Mouse (Mus musculus) E14TG2a.4 (cell line): ENCODE data around the gene Maml3.

Experiments used
- H3K27me3 ChIP-seq: 2 replicates; pipeline ENCODE4 v1.6.1; 2014; ENCODE audit warnings: low read length, control low read depth; ENCODE audit not compliant: insufficient read depth
- H3K36me3 ChIP-seq: 2 replicates; pipeline ENCODE4 v1.6.1; 2014; ENCODE audit warnings: low read length, control low read depth; ENCODE audit not compliant: insufficient read depth
- H3K4me1 ChIP-seq: replicated peaks from 2 replicates; pipeline ENCODE4 v1.6.1; 2014; ENCODE audit warnings: low read depth, low read length, control low read depth
- H3K4me3 ChIP-seq: replicated peaks from 2 replicates; pipeline ENCODE4 v1.5.1; 2014; ENCODE audit warnings: mild to moderate bottlenecking, low read length
- H3K9me3 ChIP-seq: 2 replicates; pipeline ENCODE4 v1.6.1; 2014; ENCODE audit warnings: low read length, control low read depth
- CTCF ChIP-seq: conservative IDR thresholded peaks from 2 replicates; pipeline ENCODE4 v1.5.1; 2014; ENCODE audit warnings: low read length
- NANOG ChIP-seq: IDR thresholded peaks from 2 replicates; pipeline ENCODE4 v1.6.1; 2014; ENCODE audit warnings: borderline replicate concordance, low read length, mixed read lengths
- POU5F1 ChIP-seq: IDR thresholded peaks from 2 replicates; pipeline ENCODE4 v1.6.1; 2014; ENCODE audit warnings: low read length, borderline replicate concordance

Maml3 gene

DNA sequence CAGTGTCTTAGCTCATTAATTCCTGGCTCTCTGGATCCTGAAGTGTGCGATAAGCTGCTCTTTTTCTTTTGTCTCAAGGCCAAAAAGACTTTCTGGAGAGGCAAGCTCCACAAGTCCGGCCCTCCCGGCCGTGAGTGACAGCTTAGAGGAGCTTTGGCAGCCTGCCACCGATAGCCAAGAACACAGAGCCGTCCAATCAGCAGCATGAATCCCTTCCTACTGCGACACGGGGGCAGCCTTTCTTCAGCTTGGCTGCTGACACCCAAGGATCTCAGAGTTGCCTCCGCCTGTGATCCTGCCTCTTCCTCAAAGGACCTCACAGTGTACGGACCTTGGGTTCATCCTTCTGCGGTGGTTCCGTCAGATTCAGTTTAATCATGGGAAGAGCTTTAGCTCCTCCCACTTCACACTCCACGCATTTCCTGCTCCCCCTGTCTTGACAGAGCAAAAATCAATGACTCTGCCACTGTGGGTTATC is 57.9 kb downstream of the Maml3 start:
- H3K36me3 ChIP-seq = no peaks in the 10 kb centered on the region
- H3K4me3 ChIP-seq = peak overlapping the region; percentile 39; the same call in 1 of the 2 replicates
- no peak for TF ChIP-seq NANOG
- no peak for TF ChIP-seq POU5F1
- no peak for TF ChIP-seq CTCF
- H3K27me3 ChIP-seq = peaks cover 58% of the 10 kb centered on the region
- H3K4me1 ChIP-seq = peaks cover 39% of the 10 kb centered on the region
- H3K9me3 ChIP-seq = peaks cover 4% of the 10 kb centered on the region; the same call in 1 of the 2 replicates

DNA sequence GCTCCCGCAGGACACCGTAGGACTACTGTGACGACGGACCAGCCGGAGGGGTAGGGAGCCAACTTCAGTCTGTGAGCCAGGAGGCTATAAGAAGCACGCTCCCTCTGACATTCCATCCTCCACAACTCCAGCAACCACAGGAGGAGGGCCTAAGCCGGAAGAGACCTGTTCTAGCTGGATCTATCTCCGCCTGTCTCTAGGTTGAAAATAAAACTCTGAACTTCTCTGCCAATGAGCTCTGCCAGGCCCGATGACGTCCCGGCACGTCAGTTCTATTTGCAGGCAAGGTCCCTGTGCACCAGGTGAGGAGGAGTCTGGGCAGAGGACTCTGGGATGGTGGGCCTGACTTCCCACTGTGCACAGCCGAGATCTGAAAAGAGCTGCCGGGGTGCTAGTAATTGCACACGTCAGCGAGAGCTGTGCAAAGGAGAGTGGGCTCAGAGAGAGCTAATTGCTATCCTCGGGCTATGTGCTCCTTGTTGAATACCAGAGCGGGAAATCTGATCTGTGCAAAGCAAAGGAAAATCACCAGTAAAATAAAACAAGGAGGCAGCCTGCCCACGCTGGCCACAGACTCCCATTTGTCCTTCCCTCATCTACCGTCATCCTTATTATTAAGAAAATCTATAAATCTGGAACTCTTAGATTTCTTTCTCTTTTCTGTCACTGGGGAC is 58.7 kb downstream of the Maml3 start:
- peaks cover 4% of the 10 kb centered on the region; the same call in 1 of the 2 replicates for H3K9me3 ChIP-seq
- peak overlapping the region; percentile 39 for H3K4me3 ChIP-seq
- H3K36me3 ChIP-seq = no peaks in the 10 kb centered on the region
- H3K4me1 ChIP-seq = peaks cover 39% of the 10 kb centered on the region
- TF ChIP-seq CTCF (no peak), POU5F1 (no peak), NANOG (no peak)
- H3K27me3 ChIP-seq = peaks cover 58% of the 10 kb centered on the region

DNA sequence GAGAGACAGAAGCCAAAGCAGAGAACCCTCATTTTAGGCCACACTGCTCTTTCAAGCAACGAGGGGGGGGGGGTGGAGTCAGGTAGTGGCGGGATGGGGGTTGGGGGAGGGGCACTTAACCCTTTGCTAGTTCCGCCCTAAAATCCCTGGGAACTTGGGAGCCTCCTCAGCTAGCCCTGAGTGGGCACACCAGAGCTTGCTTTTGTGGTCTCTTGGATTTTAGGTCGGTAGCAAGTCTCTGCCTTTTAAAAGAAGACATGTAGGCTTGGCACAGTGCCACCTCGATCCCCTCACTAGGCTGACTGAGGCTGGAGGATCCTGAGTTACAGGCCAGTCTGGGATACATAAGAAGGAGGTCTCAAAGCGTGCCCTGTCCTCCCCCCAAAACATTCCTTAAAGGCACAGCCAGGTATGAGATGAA is 59.6 kb downstream of the Maml3 start:
- no peaks in the 10 kb centered on the region for H3K36me3 ChIP-seq
- peaks cover 39% of the 10 kb centered on the region for H3K4me1 ChIP-seq
- peaks cover under 1% of the 10 kb centered on the region; the same call in 1 of the 2 replicates for H3K9me3 ChIP-seq
- H3K4me3 ChIP-seq = no peak overlapping the region; the same call in 1 of the 2 replicates
- H3K27me3 ChIP-seq = peaks cover 63% of the 10 kb centered on the region
- TF ChIP-seq POU5F1 = no peak
- no peak for TF ChIP-seq NANOG
- TF ChIP-seq CTCF = no peak

DNA sequence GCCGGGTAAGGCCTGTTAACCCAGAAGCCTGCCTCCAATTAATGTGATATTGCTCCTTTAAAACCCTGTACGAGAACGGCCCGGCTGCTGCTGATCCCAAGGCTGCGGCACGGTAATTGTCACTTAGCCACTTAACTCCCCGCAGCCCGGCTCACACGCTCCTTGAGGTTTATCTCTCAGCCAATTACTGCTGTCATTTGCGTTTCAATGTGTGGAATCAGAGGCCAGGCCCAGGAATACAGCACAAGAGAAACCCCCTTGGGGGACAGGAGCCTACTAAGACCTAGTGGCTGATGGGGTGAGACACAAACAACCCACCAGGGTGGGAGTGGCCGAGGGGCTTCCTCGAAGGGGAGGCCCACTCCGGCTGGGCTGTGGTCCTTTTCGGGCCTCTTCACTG is 60.2 kb downstream of the Maml3 start:
- no peaks in the 10 kb centered on the region for H3K36me3 ChIP-seq

DNA sequence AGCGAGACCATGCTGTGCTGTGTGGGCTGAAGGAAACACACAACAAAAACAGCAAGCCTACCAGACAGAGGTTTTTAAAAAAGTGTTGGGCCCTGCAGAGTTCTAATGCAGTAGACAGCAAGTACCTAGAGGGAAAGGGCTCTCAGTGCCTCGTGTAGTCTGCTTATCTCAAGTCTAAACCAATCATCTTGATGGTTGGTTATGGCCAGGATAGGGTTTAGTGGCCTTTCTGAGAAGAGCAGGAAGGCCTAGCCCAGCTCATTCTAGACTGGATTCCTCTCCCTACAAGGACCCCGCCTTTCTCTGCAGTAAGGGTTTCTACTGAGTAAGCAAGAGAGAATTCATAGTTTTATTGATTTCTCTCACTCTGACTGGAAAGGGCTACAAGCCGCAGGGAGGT is 61.0 kb downstream of the Maml3 start:
- TF ChIP-seq NANOG (no peak), POU5F1 (no peak), CTCF (no peak)

More for the DNA sequence above, 60.2 kb downstream of the Maml3 start:
- H3K4me3 ChIP-seq = peak overlapping the region; percentile 41
- H3K4me1 ChIP-seq = peaks cover 39% of the 10 kb centered on the region
- peaks cover 66% of the 10 kb centered on the region for H3K27me3 ChIP-seq
- TF ChIP-seq CTCF (no peak), NANOG (no peak), POU5F1 (no peak)
- no peaks in the 10 kb centered on the region for H3K9me3 ChIP-seq

DNA sequence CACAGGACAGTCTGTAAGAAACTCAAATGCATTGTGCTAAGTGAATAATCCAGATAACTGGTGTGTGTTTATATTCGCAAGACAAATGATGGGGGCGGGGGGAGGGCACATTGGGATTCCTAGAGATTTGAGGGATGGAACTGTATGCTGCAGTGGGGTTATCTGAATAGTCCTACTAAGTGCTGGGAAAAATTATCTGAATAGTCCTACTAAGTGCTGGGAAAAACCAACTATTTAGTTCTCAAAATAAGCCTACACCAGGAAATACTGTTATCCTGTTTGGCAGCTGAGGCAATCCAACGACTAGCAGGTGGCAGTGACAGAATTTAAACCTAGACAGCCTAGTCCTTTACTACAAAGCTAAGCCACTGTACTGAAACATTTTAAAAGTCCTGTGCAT is 62.2 kb downstream of the Maml3 start:
- H3K9me3 ChIP-seq = no peaks in the 10 kb centered on the region
- no peaks in the 10 kb centered on the region for H3K36me3 ChIP-seq
- no peak overlapping the region for H3K4me3 ChIP-seq
- TF ChIP-seq POU5F1 (no peak), CTCF (no peak), NANOG (no peak)
- H3K4me1 ChIP-seq = peaks cover 39% of the 10 kb centered on the region
- peaks cover 57% of the 10 kb centered on the region for H3K27me3 ChIP-seq

More for the DNA sequence above, 61.0 kb downstream of the Maml3 start:
- Histone ChIP-seq H3K4me1 (peaks cover 39% of the 10 kb centered on the region), H3K9me3 (no peaks in the 10 kb centered on the region), H3K36me3 (no peaks in the 10 kb centered on the region), H3K4me3 (no peak overlapping the region), H3K27me3 (peaks cover 61% of the 10 kb centered on the region)

DNA sequence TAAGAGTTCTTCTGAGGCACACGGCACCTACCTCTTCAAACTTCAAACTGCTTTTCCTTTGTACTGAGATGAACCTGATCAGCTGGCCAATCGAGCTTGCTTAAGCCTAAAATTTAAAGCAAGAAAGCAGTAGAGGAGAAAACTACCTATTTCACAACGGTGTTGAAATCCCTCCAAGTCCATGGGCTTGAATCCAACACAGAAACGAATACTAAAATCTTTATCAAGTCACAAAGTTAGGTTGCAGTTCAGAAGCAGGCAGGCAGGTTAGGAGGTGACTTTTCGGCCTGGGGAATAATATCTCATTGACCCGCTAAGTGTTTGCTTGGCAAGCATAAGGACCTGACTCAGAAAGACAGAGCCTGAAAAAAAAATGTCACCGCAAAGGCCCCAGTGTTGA is 64.9 kb downstream of the Maml3 start:
- no peak overlapping the region for H3K4me3 ChIP-seq
- TF ChIP-seq CTCF (no peak), NANOG (no peak), POU5F1 (no peak)
- H3K36me3 ChIP-seq = no peaks in the 10 kb centered on the region
- peaks cover 23% of the 10 kb centered on the region for H3K4me1 ChIP-seq
- H3K9me3 ChIP-seq = no peaks in the 10 kb centered on the region
- H3K27me3 ChIP-seq = peaks cover 59% of the 10 kb centered on the region

DNA sequence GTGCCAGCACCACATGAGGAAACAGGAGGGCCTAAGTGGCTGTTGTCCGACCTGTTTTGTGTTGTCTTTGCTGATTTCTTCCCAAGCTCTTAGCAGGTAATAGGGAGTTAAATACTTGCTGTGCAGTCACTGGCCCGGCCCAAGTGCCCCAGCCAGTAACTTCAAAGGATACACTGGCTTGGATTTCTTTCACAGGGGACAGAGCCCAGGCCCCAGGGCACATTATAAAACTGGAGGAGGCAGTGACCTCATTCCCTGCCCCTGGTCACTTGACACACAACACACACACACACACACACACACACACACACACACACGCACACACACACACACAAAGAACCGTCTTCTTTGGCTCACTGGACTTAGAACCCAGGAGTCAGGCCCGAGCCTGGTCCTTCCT is 67.6 kb downstream of the Maml3 start:
- TF ChIP-seq POU5F1 = no peak
- TF ChIP-seq CTCF = no peak
- TF ChIP-seq NANOG = no peak
- H3K9me3 ChIP-seq = no peaks in the 10 kb centered on the region
- H3K4me3 ChIP-seq = no peak overlapping the region
- H3K4me1 ChIP-seq = peaks cover 18% of the 10 kb centered on the region; the same call in 1 of the 2 replicates
- peaks cover 46% of the 10 kb centered on the region for H3K27me3 ChIP-seq
- no peaks in the 10 kb centered on the region for H3K36me3 ChIP-seq

DNA sequence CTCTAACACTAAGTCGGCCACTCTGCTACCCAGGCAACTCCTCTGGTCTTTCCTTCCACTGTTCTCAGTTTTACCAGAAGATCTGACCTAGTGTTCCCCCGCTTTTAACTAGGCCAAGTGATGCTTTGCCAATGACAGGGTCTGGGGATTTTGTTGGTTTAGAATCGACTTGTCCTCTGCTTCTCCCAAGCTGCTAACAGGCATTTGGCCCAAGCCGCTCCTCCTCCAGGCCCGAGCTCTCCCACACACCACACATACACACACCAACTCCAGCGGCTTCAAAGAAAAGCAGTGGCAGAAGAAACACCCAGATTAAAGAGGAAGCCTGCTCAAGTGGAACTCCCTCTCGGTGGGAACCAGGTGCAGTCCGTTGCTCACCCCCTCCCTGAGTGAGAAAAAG is 69.5 kb downstream of the Maml3 start:
- no peak overlapping the region for H3K4me3 ChIP-seq
- TF ChIP-seq CTCF = no peak
- TF ChIP-seq NANOG = no peak
- no peak for TF ChIP-seq POU5F1
- H3K4me1 ChIP-seq = peaks cover 18% of the 10 kb centered on the region; the same call in 1 of the 2 replicates
- H3K36me3 ChIP-seq = no peaks in the 10 kb centered on the region
- no peaks in the 10 kb centered on the region for H3K9me3 ChIP-seq
- H3K27me3 ChIP-seq = peaks cover 44% of the 10 kb centered on the region
